Mouse (Mus musculus): ENCODE data around the gene Ccdc12.

The Ccdc12 gene

GRCm38 (mm10) chr9:110676492-110676911 is 20.2 kb downstream of the Ccdc12 start:
- WGBS, result 85% methylated on average over 8 of the region's 8 CpGs

- 74% methylated on average over 5 of the region's 5 CpGs for WGBS
Observed at GRCm38 (mm10) chr9:110678886-110679285, 22.6 kb downstream of the Ccdc12 start.

- WGBS, result 57% methylated on average over 7 of the region's 7 CpGs
Observed at GRCm38 (mm10) chr9:110680736-110681507, 24.6 kb downstream of the Ccdc12 start.

GRCm38 (mm10) chr9:110681817-110682216 is 25.5 kb downstream of the Ccdc12 start:
- WGBS, result 34% methylated on average over 9 of the region's 9 CpGs

GRCm38 (mm10) chr9:110682255-110682654 is 26.0 kb downstream of the Ccdc12 start:
- WGBS, result 49% methylated on average over 5 of the region's 5 CpGs

- 85% methylated on average over 3 of the region's 3 CpGs for WGBS
Observed at GRCm38 (mm10) chr9:110682697-110683096, 26.4 kb downstream of the Ccdc12 start.

GRCm38 (mm10) chr9:110683574-110684099 is 27.3 kb downstream of the Ccdc12 start:
- 35% methylated on average over 4 of the region's 4 CpGs for WGBS

GRCm38 (mm10) chr9:110684100-110684831 is 28.0 kb downstream of the Ccdc12 start:
- 17% methylated on average over 6 of the region's 6 CpGs for whole genome bisulfite sequencing

GRCm38 (mm10) chr9:110685187-110685586 is 28.9 kb downstream of the Ccdc12 start:
- 76% methylated on average over 8 of the region's 8 CpGs for WGBS

GRCm38 (mm10) chr9:110685591-110685990 is 29.3 kb downstream of the Ccdc12 start:
- 77% methylated on average over 5 of the region's 5 CpGs for WGBS

GRCm38 (mm10) chr9:110686472-110686871 is 30.2 kb downstream of the Ccdc12 start:
- WGBS, result 79% methylated on average over 3 of the region's 3 CpGs

GRCm38 (mm10) chr9:110687061-110687460 is 30.8 kb downstream of the Ccdc12 start:
- WGBS, result 84% methylated on average over 5 of the region's 5 CpGs

- 82% methylated on average over 2 of the region's 2 CpGs for WGBS
Observed at GRCm38 (mm10) chr9:110687846-110688245, 31.5 kb downstream of the Ccdc12 start.

GRCm38 (mm10) chr9:110689261-110689779 is 33.0 kb downstream of the Ccdc12 start:
- 68% methylated on average over 8 of the region's 8 CpGs for WGBS

GRCm38 (mm10) chr9:110695165-110695755 is 39.0 kb downstream of the Ccdc12 start:
- 86% methylated on average over 4 of the region's 4 CpGs for WGBS

- 89% methylated on average over 5 of the region's 5 CpGs for WGBS
Observed at GRCm38 (mm10) chr9:110696427-110696826, 40.1 kb downstream of the Ccdc12 start.

GRCm38 (mm10) chr9:110697465-110697864 is 41.2 kb downstream of the Ccdc12 start:
- WGBS, result 78% methylated on average over 3 of the region's 3 CpGs

GRCm38 (mm10) chr9:110699574-110699973 is 43.3 kb downstream of the Ccdc12 start:
- WGBS, result 93% methylated on average over 3 of the region's 3 CpGs

- WGBS, result 68% methylated on average over 11 of the region's 12 CpGs
Observed at GRCm38 (mm10) chr9:110701114-110702032, 45.1 kb downstream of the Ccdc12 start.

- 83% methylated on average over 1 of the region's 1 CpGs for WGBS
Observed at GRCm38 (mm10) chr9:110702848-110703247, 46.5 kb downstream of the Ccdc12 start.

- 96% methylated on average over 6 of the region's 6 CpGs for WGBS
Observed at GRCm38 (mm10) chr9:110703951-110704350, 47.6 kb downstream of the Ccdc12 start.

Measured in cerebral cortex, adult 2 months (tissue).